Mouse (Mus musculus): Measurements from ENCODE around the gene Sin3a.
A peak's percentile ranks its signal among the peaks of the same experiment; 100 is the strongest.

Gene Sin3a

DNA sequence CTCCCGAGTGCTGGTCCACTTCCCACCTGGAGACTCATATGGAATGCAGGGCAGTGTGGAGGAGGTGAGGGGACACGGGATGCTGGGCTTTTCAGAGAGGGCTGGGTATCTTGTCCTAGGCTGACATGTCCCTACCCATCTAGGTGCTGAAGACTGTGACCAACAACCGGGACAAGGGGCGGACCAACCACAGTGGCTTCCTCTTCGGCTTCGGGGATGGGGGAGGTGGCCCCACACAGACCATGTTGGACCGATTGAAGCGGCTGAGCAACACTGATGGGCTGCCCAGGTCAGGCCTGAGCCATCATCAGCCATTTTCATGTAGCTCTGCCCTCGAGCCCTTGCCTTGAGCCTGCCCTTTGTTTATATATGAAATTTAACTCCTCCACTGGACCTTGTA lies 65.9 kb downstream of the Sin3a start:
- DNase-seq (ENCODE audit: low spot score): no peak

DNA sequence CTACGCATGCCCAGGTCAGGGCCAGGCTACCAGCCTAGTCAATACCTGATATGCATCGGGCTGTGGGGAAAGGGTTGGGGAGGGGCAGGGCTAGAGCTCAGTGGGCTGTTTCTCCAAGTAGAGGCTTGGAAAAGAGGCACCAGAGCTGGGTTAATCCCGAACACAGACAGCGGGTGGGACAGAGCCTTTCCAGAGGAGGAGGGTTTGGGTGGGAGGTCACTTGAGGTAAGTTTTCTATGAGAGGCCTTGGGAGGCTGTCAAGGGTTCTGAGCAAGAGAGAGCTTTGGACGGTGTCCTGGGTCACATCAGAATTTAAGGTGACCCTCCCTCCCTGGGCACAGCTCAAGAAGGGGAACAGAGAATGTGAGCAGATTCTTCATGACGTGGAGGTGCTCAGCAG lies 66.7 kb downstream of the Sin3a start:
- no peak for DNase-seq (ENCODE audit: low spot score)

DNA sequence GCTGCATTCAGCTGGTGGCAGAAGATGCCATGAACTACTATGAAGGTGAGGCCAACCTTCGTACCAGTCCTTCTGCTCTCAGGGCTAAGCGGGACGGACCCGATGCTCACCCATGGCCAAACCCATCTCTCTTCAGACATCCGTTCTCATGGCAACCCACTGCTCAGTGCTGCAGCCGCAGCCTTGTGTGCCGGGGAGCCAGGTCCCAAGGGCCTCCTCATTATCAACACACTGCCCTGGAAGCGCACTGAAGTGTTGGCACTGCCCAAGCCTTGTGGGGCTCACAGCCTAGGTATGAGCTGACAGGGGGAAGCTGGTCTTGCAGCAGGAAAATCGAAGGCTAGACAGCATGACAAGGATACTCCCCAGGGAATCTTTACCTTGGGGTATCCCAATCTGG lies 67.3 kb downstream of the Sin3a start:
- no peak for DNase-seq (ENCODE audit: low spot score)

DNA sequence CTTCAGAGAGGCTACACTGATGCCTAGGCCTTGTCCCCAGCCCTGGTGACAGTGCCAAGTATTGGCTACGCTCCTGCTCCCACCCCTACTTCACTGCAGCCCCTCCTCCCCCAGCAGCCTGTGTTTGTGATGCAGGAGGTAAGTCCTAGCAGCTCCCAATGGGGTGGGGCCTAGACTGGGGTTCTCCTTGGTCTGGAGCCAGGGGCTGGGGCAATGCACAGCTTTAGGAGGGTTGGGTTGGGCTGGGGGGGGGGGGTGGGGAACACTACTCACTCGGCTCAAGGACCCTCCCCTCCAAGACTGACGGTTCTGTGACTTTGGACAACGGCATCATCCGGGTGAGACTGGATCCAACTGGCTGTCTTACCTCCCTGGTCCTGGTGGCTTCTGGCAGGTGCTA lies 67.7 kb downstream of the Sin3a start:
- DNase-seq (ENCODE audit: low spot score): no peak

DNA sequence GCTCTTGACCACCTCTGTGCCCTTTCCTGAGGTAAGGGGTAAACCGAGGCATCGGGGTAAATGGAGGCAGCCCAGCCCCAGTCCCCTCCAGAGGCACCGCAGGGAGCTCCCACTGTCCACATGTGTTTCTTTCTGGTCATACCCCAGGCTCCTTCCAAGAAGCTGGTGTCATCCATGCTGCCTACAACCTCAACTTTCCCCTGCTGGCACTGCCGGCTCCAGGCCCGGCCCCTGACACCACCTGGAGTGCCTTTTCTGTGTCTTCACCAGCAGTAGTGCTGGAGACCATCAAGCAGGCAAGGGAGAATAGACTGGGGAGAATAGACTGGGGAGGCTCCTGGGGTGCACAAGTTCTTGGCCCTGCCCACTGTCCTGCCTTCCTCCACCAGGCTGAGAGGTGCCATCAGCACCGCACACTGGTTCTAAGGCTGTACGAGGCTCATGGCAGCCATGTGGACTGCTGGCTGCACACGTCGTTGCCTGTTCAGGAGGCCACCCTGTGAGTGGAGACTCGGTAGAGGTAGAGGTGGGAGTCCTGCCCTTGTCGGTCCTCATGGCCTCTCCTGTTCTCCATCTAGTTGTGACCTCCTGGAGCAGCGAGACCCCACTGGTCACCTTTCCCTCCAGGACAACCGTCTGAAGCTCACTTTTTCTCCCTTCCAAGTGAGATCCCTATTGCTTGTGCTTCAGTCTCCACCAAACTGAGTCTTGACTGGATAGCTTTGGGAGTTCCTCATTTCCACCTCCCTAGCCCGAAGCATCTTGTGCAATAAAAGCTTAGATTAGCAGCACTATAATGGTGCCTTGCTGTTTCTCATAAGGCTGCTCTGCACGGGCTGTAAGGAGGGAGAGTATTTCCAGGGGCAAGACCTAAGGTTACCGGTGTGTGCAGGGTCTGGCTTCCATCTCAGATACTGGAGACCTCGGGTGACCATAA lies 69.8 kb downstream of the Sin3a start:
- DNase-seq (ENCODE audit: low spot score): no peak

DNA sequence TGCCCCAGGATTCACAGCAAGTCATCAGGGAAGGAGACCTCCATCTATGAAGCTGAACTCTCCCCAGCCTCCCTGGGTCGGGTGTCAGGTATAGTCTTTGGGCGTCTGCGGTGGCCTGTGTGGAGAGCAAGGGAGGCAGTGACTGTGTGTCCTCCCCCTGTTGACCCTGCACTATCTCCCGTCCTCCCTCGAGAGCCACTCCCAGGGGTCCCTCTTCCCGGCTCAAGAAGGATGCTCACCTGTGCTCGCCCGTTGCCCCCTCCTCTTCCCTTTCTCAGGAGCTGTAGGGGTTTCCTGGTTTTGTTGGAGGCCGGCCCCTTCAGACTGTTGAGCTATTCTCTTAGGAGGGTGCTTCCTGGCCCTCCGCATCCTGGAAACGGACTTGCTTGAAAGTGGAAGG lies 71.4 kb downstream of the Sin3a start:
- no peak for DNase-seq (ENCODE audit: low spot score)

DNA sequence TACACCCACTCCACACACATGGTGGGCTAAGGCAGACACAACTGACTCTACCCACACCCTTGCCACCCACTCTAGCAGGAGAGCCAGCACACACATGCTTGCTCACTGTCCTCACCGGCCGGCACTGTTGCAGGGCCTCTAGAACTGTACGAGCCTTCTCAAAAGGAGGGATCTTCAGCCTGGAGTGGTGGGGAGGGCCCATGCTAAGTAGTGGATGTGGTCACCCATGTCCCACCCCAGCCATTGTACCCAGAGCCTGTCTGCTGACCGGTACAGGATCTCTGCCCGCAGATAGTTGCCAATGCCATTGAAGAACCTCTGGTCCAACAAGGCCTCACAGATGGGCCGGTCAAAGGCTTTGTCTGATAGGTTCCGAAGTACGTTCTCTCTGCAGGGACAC lies 73.0 kb downstream of the Sin3a start:
- DNase-seq (ENCODE audit: low spot score): no peak

DNA sequence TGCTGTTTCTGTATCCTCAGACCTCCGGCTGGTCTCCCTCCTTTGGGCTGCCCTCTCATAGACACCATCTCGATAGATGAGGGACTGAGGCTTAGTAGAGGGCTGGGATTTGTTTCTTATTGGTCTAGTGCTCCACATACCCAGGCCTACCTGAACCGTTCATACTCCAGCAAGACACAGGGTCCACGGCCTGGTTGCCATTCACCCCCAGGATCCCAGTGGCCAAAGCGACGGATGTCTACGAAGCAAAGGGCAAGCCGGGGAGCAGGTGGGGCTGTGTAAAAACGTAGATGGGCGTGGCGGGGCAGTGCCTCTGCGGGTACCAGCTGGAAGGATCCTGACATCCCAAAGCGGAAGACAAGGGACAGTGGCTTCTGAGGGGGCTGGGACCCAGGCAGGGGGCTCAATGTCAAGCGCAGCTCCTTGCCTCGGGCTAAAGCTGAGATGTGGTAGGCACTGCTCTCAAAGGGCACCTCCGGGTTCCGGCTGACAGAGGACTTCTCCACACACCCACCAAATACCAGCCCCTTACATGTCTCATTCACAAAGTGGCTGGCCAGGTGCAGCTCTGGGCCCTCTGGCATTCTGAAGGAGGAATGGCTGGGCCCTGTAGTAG lies 74.7 kb downstream of the Sin3a start:
- DNase-seq (ENCODE audit: low spot score): no peak

DNA sequence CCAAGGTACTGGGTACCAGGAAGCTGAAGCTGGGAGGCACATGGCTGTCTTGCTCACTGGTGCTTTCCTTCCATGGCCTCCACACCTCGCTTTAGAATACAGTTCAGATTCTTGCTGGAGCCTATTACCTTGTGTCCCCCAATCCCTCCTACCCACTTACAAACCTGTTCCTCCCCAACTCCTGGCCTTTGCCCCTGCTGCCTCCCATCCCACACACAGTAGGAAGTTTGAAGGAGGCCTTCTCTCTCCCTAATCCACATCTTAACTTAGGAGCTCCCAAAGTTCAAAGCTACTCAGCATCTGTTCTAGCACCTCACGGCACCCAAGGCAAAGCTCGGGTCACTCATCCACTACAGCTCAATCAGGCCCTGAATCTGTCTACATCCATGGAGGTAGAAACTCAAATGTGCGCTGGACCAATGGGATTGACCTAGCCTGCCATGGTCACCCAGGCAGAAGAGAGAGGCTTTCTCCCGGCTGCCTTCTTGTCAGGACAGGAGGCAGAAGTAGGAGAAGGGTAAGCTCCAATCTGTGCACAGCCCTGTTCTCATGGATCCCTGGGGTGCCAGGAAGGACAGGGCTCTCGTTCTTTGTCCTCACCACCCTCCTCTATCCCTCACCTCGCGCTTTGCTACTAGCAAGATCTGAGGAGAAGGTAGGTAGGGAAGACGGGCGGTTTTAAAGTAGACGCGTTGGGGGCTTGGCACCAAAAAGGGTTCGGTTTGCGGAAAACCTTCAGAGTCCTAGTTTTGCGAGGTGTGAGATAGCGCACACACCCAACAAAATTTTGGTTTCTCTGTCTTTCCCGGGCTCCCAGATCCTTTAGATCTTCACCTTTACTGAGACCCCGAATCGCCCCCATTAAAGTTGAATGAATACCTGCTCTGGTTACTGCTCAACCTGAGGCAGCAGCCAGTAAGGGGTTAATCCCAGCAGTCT lies 75.6 kb downstream of the Sin3a start:
- no peak for DNase-seq (ENCODE audit: low spot score)

DNA sequence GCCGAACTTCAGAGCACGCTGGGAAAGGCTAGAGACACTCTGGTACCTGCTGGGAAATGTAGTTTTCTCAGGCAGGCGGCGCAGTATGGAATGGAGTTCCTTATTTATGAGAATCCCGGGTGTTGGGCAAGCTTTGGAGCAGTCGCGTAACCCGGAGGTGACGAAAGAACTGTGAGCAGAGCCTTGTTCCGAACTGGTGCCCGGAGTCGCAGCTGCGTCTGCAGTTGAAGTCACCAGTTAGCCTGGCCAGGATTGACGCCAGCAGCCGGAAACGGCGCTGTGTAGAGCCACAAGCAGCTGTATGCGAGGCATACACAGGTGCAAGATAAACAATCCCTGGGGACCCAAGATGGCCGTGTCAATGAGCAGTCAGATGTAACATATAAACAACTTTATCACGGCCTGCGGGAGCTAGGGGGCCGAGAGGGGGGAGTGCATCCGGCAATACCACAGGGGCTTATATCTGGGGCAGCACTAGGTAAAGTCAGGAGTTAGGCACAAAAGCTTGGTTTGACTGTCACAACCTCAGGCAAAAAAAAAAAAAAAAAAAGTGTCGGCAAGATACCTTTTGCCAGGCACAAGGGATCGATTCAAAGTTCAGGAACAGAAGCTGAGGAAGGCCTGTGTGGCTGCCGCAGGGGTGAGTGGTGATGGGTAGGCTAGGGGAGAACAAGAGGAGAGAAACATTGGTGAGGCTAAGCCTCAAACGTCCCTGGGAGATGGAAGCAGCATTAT lies 76.5 kb downstream of the Sin3a start, which contains the start of gene Neil1:
Gene Neil1, minus strand, starts transcription at position 162 of the 735 bp plus-strand sequence.
- peak; percentile 93 for DNase-seq (ENCODE audit: low spot score)

DNA sequence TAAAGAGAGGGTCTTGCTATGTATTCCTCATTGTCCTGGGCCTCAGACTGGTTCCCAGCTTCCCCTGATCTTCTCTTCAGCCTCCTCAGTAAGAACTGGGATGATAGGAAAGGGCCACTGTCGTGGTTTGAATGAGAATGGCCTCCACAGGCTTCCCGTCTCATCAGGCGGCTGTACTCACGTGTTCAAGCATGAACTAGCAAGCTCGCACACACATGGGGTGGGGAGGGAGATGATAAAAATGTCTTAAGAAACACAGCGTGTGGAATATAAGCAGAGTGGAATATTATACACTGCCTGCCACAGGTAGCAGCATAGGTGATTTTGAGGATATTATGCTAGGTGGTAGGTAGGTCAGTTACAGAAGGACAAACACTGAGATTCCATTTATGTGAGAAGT lies 77.2 kb downstream of the Sin3a start:
- DNase-seq (ENCODE audit: low spot score): no peak

DNA sequence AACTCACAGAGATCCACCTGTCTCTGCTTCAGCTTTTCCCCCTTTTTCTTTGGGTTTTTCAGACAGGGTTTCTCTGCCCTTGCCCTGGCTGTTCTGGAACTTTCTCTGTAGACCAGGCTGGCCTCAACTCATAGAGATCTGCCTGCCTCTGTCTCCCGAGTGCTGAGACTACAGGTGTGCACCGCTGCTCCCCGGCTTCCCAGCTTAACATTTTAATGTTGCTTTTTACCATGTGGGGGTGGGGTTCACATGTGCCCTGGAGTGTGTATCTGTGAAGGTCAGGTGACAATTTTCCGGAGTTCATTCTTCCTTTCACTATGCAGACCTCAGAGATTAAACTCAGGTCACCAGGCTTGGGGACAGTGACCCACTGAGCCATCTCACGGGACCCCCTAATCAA lies 78.4 kb downstream of the Sin3a start:
- DNase-seq (ENCODE audit: low spot score): no peak

DNA sequence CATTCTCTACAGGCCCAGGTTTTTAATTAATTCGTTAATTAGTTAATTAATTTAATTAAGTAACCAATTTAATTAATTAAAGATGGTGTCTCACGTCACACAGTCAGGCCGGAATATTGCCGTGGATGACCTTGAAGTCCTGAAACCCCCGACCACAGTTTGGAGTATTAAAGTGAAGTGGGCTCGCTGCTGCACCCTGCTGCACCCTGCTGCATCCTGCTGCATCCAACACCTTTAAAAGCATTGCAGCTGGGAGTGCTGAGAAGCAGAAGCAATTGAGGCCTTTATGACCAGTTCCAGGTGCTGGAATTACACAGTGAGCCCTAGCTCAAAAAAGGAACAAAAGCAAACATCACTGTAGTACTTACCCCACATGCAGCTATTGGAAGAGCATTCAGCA lies 80.5 kb downstream of the Sin3a start:
- DNase-seq (ENCODE audit: low spot score): peak; percentile 6

DNA sequence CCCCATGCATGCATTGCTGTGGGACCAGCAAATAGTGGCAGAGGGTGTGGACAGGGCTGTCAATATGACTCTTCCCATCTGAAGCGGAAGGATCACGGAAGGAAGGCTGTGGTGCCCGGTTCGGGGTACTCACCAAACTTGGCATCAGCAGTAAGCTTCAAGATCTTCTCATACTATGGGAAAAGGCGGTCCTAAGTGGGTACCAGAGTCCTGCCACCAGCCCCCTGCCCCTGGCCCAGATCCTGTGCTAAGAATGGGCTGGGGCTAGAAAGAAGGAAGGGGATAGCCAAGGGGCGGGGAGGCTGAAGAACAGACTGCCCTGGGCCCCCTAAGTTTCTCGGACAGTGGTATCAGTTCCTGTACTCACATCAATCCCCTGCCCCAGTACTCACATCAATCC lies 84.5 kb downstream of the Sin3a start:
- no peak for DNase-seq (ENCODE audit: low spot score)

DNA sequence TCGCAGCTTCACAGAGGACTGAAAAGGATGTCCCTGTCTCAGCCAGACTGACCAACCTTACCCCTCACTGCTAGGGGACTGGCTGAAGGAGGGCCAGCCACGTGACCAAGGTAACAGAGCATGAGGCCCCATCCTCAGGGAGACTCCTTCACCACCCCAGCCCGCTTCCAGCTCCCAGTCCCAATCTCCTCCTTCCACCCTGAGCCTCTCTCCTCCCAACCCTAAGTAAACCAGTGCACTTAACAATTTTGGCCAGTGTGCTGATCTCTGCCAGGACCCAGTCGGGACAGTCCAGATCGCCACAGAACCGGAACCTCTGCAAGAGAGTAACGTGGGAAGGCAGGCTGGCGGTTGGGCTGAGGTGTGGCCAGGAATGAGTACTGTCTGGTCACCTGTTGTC lies 85.0 kb downstream of the Sin3a start:
- no peak for DNase-seq (ENCODE audit: low spot score)

DNA sequence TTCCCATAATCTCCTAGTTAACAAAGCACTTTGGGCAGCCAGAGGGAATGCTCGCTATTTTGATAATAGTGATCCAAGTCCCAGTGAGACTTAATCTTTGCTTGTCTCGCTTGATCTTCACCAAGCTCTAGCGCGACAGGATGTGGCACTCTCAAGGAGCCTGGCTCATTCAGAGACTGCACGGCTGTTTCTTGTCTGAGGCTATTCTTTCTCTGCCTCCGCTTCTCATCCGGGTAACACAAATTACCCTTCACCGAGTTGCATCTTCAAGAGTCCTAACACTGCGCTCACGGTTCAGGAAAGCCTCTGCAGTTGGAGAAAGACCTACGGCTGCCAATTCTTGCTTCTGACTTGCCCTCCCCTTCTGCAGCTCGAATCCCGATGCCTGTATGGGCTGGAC lies 85.7 kb downstream of the Sin3a start:
- DNase-seq (ENCODE audit: low spot score): peak; percentile 4

DNA sequence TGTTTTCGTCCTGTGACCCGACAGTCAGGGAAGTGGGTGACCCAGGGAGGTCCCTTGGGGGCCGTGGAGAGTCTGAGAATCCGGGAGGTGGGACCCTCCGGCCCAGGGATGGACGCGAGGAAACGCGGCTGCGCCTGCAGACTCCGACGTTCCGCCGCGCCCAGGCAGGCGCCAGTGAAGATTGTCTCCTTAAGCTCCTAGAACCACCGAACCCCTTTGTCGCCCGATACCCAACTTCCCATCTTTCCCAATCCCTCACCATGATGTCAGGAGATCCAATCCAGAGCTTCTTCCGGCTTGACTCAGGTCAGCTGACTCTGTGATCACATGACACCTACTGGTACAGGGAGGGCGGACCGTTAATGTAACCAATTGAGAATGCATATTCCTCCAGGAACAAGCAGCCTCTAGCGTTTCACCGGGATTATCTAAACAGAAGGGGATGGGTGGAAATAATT lies 86.2 kb downstream of the Sin3a start, which contains the start of gene Commd4:
Gene Commd4, minus strand, starts transcription at position 319 of the 458 bp plus-strand sequence.
- peak; percentile 97 for DNase-seq (ENCODE audit: low spot score)

DNA sequence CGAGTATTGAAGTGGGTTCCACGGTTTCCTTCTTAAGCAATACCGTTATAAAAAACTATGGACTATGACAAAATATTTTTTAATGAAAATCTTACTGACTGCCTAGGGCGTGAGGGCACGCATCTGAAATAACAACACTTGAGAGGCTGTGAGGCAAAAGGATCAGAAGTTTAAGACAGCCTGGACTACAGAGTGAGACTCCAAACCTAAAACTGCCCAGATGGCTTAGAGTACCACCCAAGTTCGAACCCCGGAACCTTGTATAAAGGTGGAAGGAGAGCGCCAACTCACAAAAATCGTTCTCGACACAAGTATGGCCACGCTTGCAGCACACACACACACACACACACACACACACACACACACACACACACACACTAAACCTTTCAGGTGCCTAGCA lies 86.7 kb downstream of the Sin3a start:
- no peak for DNase-seq (ENCODE audit: low spot score)

DNA sequence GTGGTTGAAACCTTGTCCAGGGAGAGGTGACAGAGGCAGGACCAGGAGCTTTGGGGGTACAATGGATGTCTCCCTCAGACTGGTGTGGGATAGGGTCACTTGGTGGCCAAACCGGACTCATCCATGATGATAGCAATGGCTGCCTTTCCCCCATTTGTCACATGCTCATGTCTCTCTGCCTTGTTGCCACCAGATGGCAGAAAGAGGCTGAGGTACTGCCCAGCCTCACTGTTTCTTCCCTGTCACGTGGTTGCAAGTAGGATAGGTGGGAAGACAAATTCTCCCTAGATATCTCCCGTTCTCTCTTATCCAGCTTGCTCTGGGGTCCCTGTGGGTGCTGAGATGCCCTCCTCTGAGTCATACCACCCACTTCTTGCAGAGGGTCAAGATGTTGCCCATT lies 90.7 kb downstream of the Sin3a start:
- DNase-seq (ENCODE audit: low spot score): peak; percentile 44

DNA sequence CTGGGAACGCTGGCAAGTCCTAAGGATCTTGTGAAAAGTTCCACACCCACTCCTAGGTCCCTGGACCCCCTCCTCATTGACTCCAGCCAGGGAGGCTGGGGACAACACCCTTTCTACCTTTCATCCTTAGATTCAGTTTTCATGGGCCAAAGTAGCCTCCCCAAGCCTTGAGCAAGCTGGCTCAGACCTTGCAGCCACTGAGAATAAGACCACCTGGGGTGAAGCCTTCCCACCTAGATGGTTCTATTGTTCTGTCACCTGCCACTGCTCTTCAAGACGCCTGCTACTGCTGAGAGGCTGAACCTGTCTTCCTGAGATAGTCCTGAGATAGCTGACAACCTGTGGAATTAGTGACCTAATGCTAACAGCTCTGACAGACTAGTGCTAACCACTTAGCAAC lies 91.3 kb downstream of the Sin3a start:
- no peak for DNase-seq (ENCODE audit: low spot score)

DNA sequence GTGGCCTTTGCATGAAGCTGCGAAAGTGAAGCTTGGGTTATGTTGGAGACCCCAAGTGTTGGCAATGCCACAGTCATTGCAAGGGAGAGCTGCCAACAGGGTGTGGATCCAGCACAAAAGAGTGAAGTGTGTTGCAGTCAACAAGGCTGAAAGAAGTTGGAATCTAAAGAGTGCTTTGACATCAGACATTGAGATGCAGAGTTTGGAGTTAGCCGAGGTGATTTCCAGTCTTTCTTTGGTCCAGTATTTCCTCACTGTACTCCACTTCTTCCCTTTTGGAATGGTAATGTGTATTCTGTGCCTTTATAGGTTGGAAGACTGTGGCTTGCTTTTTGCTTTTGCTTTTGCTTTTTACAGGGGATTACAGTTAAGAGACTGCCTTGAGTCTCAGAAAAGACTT lies 94.3 kb downstream of the Sin3a start:
- DNase-seq (ENCODE audit: low spot score): no peak

DNA sequence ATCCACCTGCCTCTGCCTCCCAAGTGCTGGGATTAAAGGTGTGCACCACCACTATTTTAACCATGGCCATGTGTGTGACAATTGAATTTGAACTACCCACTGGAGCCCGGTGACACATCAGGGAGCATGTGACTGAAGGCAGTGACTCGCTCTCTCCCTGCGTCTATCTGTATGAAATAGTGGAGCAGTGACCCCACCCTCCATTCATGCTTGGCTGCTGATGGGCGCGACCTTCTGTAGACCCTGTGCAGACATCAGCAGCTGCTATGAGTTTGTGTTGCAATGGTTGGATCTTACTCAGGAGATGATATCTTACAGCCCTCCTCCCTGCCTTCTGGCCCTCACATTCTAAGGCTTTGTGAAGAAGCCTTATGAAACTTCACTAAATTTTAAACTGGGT lies 96.6 kb downstream of the Sin3a start:
- DNase-seq (ENCODE audit: low spot score): no peak

All from embryo, embryonic 10.5 days (tissue).